9 mouse cellular contexts compared by ENCODE assay signal in the genomic region with DNA sequence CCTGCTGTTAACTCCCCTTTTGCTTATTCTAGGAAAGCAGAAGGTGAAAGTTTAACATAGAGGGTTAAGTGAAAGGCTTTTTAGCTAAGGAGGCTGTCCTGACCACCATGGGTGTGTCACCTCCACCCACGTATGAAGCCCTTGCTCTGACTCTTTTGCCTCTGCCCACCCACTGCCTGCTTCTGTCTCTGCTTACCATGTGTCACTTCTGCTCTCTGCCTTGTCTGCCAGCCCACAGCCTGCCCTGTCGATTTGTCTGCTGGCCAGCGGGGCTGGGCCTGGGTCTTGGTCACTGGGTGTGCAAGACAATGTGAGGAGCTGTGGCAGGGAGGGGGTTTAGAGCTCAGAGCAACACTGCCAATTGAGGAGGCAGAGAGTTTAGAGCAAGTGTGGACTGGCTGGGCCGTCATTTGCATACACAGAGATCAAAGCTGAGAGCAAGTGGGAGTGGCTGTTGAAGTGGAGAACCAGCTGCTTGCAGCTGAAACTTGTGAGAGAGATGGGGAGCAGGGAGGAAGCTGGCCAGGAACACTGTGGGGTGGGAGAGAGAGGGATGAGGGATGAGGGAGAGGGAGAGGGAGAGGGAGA.
A peak's percentile ranks its signal among the peaks of the same experiment; 100 is the strongest.
DNase-seq lines count a peak whose midpoint lies in the region; ATAC-seq and TF ChIP-seq lines count a peak whose summit lies in the region.
"Had no signal": no experiment of that assay in that cellular context is flagged by ENCODE, and none has a peak within 500 bp of the region (broad histone marks: within the 10 kb centered on the region; RNA-seq: fewer than 3 reads in every experiment).

No protein-coding gene starts in this region.

- no peak for TF ChIP-seq CTCF in forebrain, postnatal 0 days (IDR thresholded peaks at IDR 0.05; ENCODE audit: low read depth)
- no peak for TF ChIP-seq CTCF in left cerebral cortex, adult 2 months (IDR thresholded peaks at IDR 0.05)

- DNase-seq in kidney, adult 18-20 months: no peak
- peak; percentile 35 for DNase-seq in embryo, embryonic 10 days (ENCODE audit: low spot score)
- DNase-seq in forebrain, postnatal 0 days: no peak
- DNase-seq in mesoderm, embryonic 11.5 days (ENCODE audit: low read depth, low spot score): peak; percentile 2
- no peak for DNase-seq in left cerebral cortex, adult 18-20 months (ENCODE audit: low spot score in 2 of 2)
- DNase-seq in adrenal gland, postnatal 25 days: no peak
- no peak for DNase-seq in left cerebral cortex, adult 2 months (ENCODE audit: extremely low spot score in 1 of 2, low spot score in 2 of 2)

- 22% methylated on average over 4 of the region's 4 CpGs for WGBS in kidney, embryonic 14.5 days
- WGBS in forebrain, postnatal 0 days: 20% methylated on average over 4 of the region's 4 CpGs

- no peaks in the 10 kb centered on the region for H3K27me3 ChIP-seq in kidney, embryonic 14.5 days (ENCODE audit: control insufficient read depth, insufficient read depth, low read length)
- no peaks in the 10 kb centered on the region for H3K27me3 ChIP-seq in forebrain, postnatal 0 days (ENCODE audit: insufficient read depth, low read length)

- no peak overlapping the region; the same call in 1 of the 2 replicates for H3K4me2 ChIP-seq in kidney, embryonic 14.5 days (replicated peaks; ENCODE audit: low read depth, low read length)
- H3K4me2 ChIP-seq in forebrain, postnatal 0 days (ENCODE audit: low read depth): no peak overlapping the region

- no peaks in the 10 kb centered on the region for H3K9me3 ChIP-seq in kidney, embryonic 14.5 days (ENCODE audit: control insufficient read depth, low read length)
- H3K9me3 ChIP-seq in forebrain, postnatal 0 days (ENCODE audit: low read length): no peaks in the 10 kb centered on the region

- intact Hi-C loops in left cerebral cortex, adult 2 months (cut with DNase I): no loop called here

- no peak overlapping the region for H3K4me3 ChIP-seq in kidney, embryonic 14.5 days (ENCODE audit: low read length)
- no peak overlapping the region for H3K4me3 ChIP-seq in forebrain, postnatal 0 days (ENCODE audit: low read depth, low read length)
- H3K4me3 ChIP-seq in left cerebral cortex, adult 2 months: no peak overlapping the region

- no peak overlapping the region for H3K9ac ChIP-seq in kidney, embryonic 14.5 days (ENCODE audit: low read depth, low read length)
- no peak overlapping the region for H3K9ac ChIP-seq in forebrain, postnatal 0 days

- no peaks in the 10 kb centered on the region for H3K36me3 ChIP-seq in kidney, embryonic 14.5 days (ENCODE audit: control insufficient read depth, insufficient read depth, low read length)
- H3K36me3 ChIP-seq in forebrain, postnatal 0 days (ENCODE audit: insufficient read depth): no peaks in the 10 kb centered on the region

- no peaks in the 10 kb centered on the region for H3K4me1 ChIP-seq in kidney, embryonic 14.5 days (ENCODE audit: control insufficient read depth, insufficient read depth, low read length)
- H3K4me1 ChIP-seq in forebrain, postnatal 0 days (ENCODE audit: insufficient read depth): no peaks in the 10 kb centered on the region

- peak; percentile 83; the same call in 1 of the 2 replicates for ATAC-seq in kidney, embryonic 14.5 days (ENCODE audit: low FRiP score, low TSS enrichment)
- 0 out of 2 replicates have a peak, but pooled peaks have one; percentile 34 for ATAC-seq in forebrain, postnatal 0 days
- ATAC-seq: inflammation-experienced regulatory T-cells, adult 6 months had no signal

- no peak overlapping the region for H3K27ac ChIP-seq in kidney, embryonic 14.5 days (ENCODE audit: low read depth, low read length)
- H3K27ac ChIP-seq in forebrain, postnatal 0 days (ENCODE audit: low read depth, low read length): no peak overlapping the region
- no peak overlapping the region for H3K27ac ChIP-seq in left cerebral cortex, adult 2 months

Comparison
In these comparisons a context has a peak if more than half of its experiments do, and no peak if none do; other contexts are left out.
1. DNase-seq: peak in embryo, embryonic 10 days (single experiment) and mesoderm, embryonic 11.5 days (single experiment); none in kidney, adult 18-20 months (single experiment), forebrain, postnatal 0 days (single experiment), left cerebral cortex, adult 18-20 months (0 of 2), adrenal gland, postnatal 25 days (single experiment) and left cerebral cortex, adult 2 months (0 of 2).